In genomic region chr14:47297785-47298407, GRCm38 (mm10) we compare ENCODE assay signal across 7 mouse cellular contexts. TPM values are rescaled to one million over a fixed set of nuclear protein-coding genes. Genes with fewer than 3 reads are reported as not detected.
DNase-seq lines count a peak whose midpoint lies in the region; ATAC-seq lines count a peak whose summit lies in the region.

Gene Mapk1ip1l, plus strand, starts transcription at chr14:47298266.

- H3K9ac ChIP-seq in intestine, embryonic 15.5 days: peak within 1 kb of the TSS; percentile 88

- H3K4me1 ChIP-seq in intestine, embryonic 15.5 days (replicated peaks): peaks cover 11% of the 10 kb centered on the region; the same call in 1 of the 2 replicates
- peaks cover 26% of the 10 kb centered on the region for H3K4me1 ChIP-seq in midbrain, embryonic 10.5 days

- peak within 1 kb of the TSS; percentile 90 for H3K27ac ChIP-seq in intestine, embryonic 15.5 days
- H3K27ac ChIP-seq in midbrain, embryonic 10.5 days (replicated peaks): peak within 1 kb of the TSS; percentile 100

- H3K4me3 ChIP-seq in intestine, embryonic 15.5 days (replicated peaks): peak within 1 kb of the TSS; percentile 74
- H3K4me3 ChIP-seq in midbrain, embryonic 10.5 days: peak within 1 kb of the TSS; percentile 97

- peak; percentile 96 for DNase-seq in adrenal gland, adult 18-20 months (ENCODE audit: low spot score in 2 of 2)
- DNase-seq in embryo, embryonic 11 days: peak; percentile 93
- DNase-seq in gastrocnemius, postnatal 36 days: peak; percentile 89 to 91
- peak; percentile 90 for DNase-seq in left cerebral cortex, postnatal 25 days (ENCODE audit: low spot score in 2 of 2)
- DNase-seq in midbrain, embryonic 10.5 days (ENCODE audit: low spot score): peak; percentile 93
- DNase-seq in right cerebral cortex, postnatal 4 days: peak; percentile 93

- intact Hi-C loops in gastrocnemius, postnatal 36 days (cut with DNase I): no loop called here
- intact Hi-C loops in left cerebral cortex, postnatal 25 days (cut with DNase I): loop anchor here (2.0 kb wide), 1 partner anchor 21 kb away; the partner anchor contains the start of genes Socs4 and Wdhd1

- H3K27me3 ChIP-seq in intestine, embryonic 15.5 days (replicated peaks): no peaks in the 10 kb centered on the region
- no peaks in the 10 kb centered on the region for H3K27me3 ChIP-seq in midbrain, embryonic 10.5 days (ENCODE audit: low read depth, poor library complexity, severe bottlenecking)

- H3K9me3 ChIP-seq in intestine, embryonic 15.5 days: no peaks in the 10 kb centered on the region
- no peaks in the 10 kb centered on the region for H3K9me3 ChIP-seq in midbrain, embryonic 10.5 days (replicated peaks)

- H3K36me3 ChIP-seq in intestine, embryonic 15.5 days: no peaks in the 10 kb centered on the region
- peaks cover 24% of the 10 kb centered on the region for H3K36me3 ChIP-seq in midbrain, embryonic 10.5 days

- WGBS in intestine, embryonic 15.5 days: under 1% methylated on average over 34 of the region's 34 CpGs
- WGBS in midbrain, embryonic 10.5 days: 1% methylated on average over 34 of the region's 34 CpGs

- peak within 1 kb of the TSS; percentile 61 for H3K4me2 ChIP-seq in intestine, embryonic 15.5 days (replicated peaks)

- peak; percentile 85 for ATAC-seq in intestine, embryonic 15.5 days

RNA-seq across cellular contexts. Expression of gene Mapk1ip1l, which starts in this region (rescaled TPM):
- total RNA-seq in adrenal gland, adult 18-20 months (2021): 10 to 100 TPM; 69.8 to 82.6 TPM
- total RNA-seq in gastrocnemius, postnatal 36 days (2021): 10 to 100 TPM; 21.6 to 22.5 TPM
- 61.5 and 63.4 TPM in 2 replicates for polyA plus RNA-seq in intestine, embryonic 15.5 days (2015; fragmentation: Nextera tagmentation; extraction: Ambion mirVana)
- total RNA-seq in left cerebral cortex, postnatal 25 days (2021): 10 to 100 TPM; 53.0 to 55.6 TPM
- polyA plus RNA-seq in midbrain, embryonic 10.5 days (2016; fragmentation: Nextera tagmentation; extraction: Ambion mirVana): 99.6 and 101 TPM in 2 replicates

Comparison
In these comparisons a context has a peak if more than half of its experiments do, and no peak if none do; other contexts are left out.
1. Peak in every context shown above with its lines: DNase-seq, ATAC-seq, H3K4me3 ChIP-seq and H3K27ac ChIP-seq.